Mouse (Mus musculus): ENCODE measurements around the gene Chtf18. TPM values are rescaled to one million over a fixed set of nuclear protein-coding genes. Genes with fewer than 3 reads are reported as not detected.
A peak's percentile ranks its signal among the peaks of the same experiment; 100 is the strongest.

Chtf18 gene
- polyA plus RNA-seq (2015; fragmentation: Nextera tagmentation; extraction: Ambion mirVana), result 36.7 and 42.0 TPM in 2 replicates

DNA sequence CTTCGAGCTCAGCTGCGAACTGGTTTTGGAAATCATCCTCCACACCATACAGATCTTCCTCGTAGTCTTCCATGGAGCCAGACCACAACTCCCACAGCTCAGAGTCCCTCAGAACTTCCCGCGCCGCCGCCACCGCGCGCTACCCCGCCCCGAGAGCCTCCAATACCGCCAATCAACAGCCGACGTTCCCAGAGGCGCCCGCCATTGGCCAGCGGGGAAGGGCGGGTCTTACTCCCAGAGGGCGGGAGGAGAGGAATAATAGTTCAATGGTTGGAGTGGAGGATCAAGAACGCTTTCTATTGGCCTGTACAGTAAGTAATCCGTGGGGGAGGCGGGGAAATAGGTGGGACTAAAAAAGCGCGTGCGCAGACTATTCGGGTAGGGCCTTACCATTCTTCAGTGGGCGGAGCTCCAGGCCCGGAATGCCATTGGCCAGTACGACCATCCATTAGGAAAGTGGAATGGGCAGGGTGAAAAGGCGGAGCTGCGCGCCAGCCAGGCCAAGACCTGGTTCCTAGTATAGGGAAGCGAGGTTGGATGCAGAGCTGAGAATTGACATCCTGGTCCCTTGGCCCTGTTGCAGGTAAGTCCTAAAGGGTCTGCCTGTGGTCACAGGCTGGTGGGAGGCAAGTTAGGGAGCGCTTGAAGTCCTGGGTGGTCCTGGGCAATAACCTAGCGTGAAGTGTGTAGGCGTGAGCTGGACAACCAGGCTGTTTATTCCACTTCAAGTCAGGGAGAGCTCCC lies at the start of gene Chtf18, which contains the start of gene Rpusd1:
Gene Chtf18, minus strand, starts transcription at position 155 of the 744 bp plus-strand sequence.
Gene Rpusd1, plus strand, starts transcription at position 406 of the 744 bp plus-strand sequence.
- WGBS, result under 1% methylated on average over 37 of the region's 37 CpGs
- Histone ChIP-seq H3K36me3 (peaks cover 23% of the 10 kb centered on the region), H3K4me2 (peak within 1 kb of the TSS; percentile 94), H3K9me3 (no peaks in the 10 kb centered on the region), H3K9ac (peak within 1 kb of the TSS; percentile 85), H3K27ac (peak within 1 kb of the TSS; percentile 4; the same call in 1 of the 2 replicates), H3K27me3 (no peaks in the 10 kb centered on the region), H3K4me1 (peaks cover 22% of the 10 kb centered on the region), H3K4me3 (peak within 1 kb of the TSS; percentile 59)
- peak; percentile 98 for ATAC-seq (ENCODE audit: borderline replicate concordance, extremely low read depth, low FRiP score, low TSS enrichment)

- peaks cover 8% of the 10 kb centered on the region for H3K4me1 ChIP-seq
- no peaks in the 10 kb centered on the region for H3K9me3 ChIP-seq
- no peak overlapping the region for H3K9ac ChIP-seq
- 72% methylated on average over 10 of the region's 10 CpGs for WGBS
- H3K36me3 ChIP-seq, result peaks cover 11% of the 10 kb centered on the region; the same call in 1 of the 2 replicates
- no peaks in the 10 kb centered on the region for H3K27me3 ChIP-seq
- no peak overlapping the region for H3K4me2 ChIP-seq
- no peak overlapping the region for H3K27ac ChIP-seq
- no peak overlapping the region for H3K4me3 ChIP-seq
- ATAC-seq (ENCODE audit: borderline replicate concordance, extremely low read depth, low FRiP score, low TSS enrichment), result no peak
Observed at GRCm38 (mm10) chr17:25775318-25776062, 48.3 kb upstream of the Chtf18 start.

- Histone ChIP-seq H3K27ac (0 out of 2 replicates have a peak within 1 kb of the TSS, but pooled peaks have one; percentile 6), H3K9me3 (no peaks in the 10 kb centered on the region), H3K27me3 (no peaks in the 10 kb centered on the region), H3K4me2 (peak within 1 kb of the TSS; percentile 75), H3K4me1 (peaks cover 8% of the 10 kb centered on the region), H3K9ac (peak within 1 kb of the TSS; percentile 86), H3K36me3 (peaks cover under 1% of the 10 kb centered on the region; the same call in 1 of the 2 replicates), H3K4me3 (peak within 1 kb of the TSS; percentile 69)
- ATAC-seq (ENCODE audit: borderline replicate concordance, extremely low read depth, low FRiP score, low TSS enrichment), result peak; percentile 85
- WGBS, result under 1% methylated on average over 37 of the region's 37 CpGs
Observed at GRCm38 (mm10) chr17:25773549-25774120, 46.4 kb upstream of the Chtf18 start, which contains the start of gene Narfl. Gene Narfl, plus strand, starts transcription at chr17:25773776.

DNA sequence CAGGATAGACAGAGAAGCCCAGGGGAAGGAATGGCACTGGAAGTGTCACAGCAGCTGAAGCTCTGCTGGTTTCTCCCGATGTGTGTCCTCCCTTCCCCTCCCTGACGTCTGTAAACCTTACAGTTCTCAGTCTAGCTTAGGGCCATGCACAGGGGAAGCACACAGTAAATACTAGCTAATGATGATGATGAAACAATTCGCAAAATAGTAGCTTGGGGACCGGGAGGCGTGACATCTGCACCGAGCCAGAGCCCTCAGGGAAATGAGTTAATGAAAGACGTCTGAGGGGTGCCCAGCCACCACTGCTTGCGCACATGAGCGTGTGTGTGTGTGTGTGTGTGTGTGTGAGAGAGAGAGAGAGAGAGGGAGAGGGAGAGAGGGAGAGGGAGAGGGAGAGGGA lies 42.1 kb upstream of the Chtf18 start:
- Histone ChIP-seq H3K36me3 (no peaks in the 10 kb centered on the region), H3K27me3 (no peaks in the 10 kb centered on the region), H3K9ac (no peak overlapping the region), H3K9me3 (no peaks in the 10 kb centered on the region), H3K4me2 (no peak overlapping the region), H3K27ac (no peak overlapping the region), H3K4me3 (no peak overlapping the region), H3K4me1 (peaks cover 5% of the 10 kb centered on the region)
- WGBS, result 55% methylated on average over 9 of the region's 9 CpGs
- no peak for ATAC-seq (ENCODE audit: borderline replicate concordance, extremely low read depth, low FRiP score, low TSS enrichment)

GRCm38 (mm10) chr17:25765886-25766285 lies 38.7 kb upstream of the Chtf18 start:
- no peak overlapping the region for H3K4me2 ChIP-seq
- H3K36me3 ChIP-seq, result no peaks in the 10 kb centered on the region
- no peak overlapping the region for H3K27ac ChIP-seq
- ATAC-seq (ENCODE audit: borderline replicate concordance, extremely low read depth, low FRiP score, low TSS enrichment), result no peak
- no peak overlapping the region for H3K4me3 ChIP-seq
- 56% methylated on average over 5 of the region's 5 CpGs for WGBS
- H3K27me3 ChIP-seq, result no peaks in the 10 kb centered on the region
- H3K4me1 ChIP-seq, result no peaks in the 10 kb centered on the region
- H3K9me3 ChIP-seq, result no peaks in the 10 kb centered on the region
- H3K9ac ChIP-seq, result no peak overlapping the region

- Histone ChIP-seq H3K9me3 (no peaks in the 10 kb centered on the region), H3K4me1 (no peaks in the 10 kb centered on the region), H3K36me3 (no peaks in the 10 kb centered on the region), H3K9ac (no peak overlapping the region), H3K4me2 (no peak overlapping the region), H3K27ac (no peak overlapping the region), H3K4me3 (no peak overlapping the region), H3K27me3 (no peaks in the 10 kb centered on the region)
- no peak for ATAC-seq (ENCODE audit: borderline replicate concordance, extremely low read depth, low FRiP score, low TSS enrichment)
- 33% methylated on average over 3 of the region's 3 CpGs for WGBS
Observed at GRCm38 (mm10) chr17:25762591-25762990, 35.4 kb upstream of the Chtf18 start.

DNA sequence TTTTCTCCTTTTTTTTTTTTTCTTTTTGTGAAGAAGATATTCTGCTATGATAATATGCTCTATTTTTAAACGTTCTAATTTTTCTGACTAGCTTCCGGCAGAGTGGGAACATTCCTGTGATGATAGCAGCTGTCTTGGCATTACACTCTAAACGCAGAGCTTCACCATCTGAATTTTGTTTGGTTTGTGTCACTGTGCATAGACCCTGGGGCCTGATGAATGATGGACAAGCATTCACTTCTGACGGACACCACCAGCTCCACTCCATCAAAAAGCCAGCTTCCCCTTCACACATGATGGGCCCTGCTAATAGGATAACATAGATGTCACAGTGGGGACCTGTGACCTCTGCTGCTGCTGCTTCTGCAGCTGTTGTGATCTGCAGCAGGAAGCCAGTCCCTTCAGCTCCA lies 34.3 kb upstream of the Chtf18 start:
- Histone ChIP-seq H3K4me2 (no peak overlapping the region), H3K9ac (no peak overlapping the region), H3K9me3 (no peaks in the 10 kb centered on the region), H3K36me3 (no peaks in the 10 kb centered on the region), H3K4me1 (0 out of 2 replicates have a peak, but pooled peaks cover 2% of the 10 kb centered on the region), H3K27me3 (no peaks in the 10 kb centered on the region), H3K4me3 (no peak overlapping the region), H3K27ac (no peak overlapping the region)
- ATAC-seq (ENCODE audit: borderline replicate concordance, extremely low read depth, low FRiP score, low TSS enrichment), result no peak
- 23% methylated on average over 4 of the region's 4 CpGs for WGBS

DNA sequence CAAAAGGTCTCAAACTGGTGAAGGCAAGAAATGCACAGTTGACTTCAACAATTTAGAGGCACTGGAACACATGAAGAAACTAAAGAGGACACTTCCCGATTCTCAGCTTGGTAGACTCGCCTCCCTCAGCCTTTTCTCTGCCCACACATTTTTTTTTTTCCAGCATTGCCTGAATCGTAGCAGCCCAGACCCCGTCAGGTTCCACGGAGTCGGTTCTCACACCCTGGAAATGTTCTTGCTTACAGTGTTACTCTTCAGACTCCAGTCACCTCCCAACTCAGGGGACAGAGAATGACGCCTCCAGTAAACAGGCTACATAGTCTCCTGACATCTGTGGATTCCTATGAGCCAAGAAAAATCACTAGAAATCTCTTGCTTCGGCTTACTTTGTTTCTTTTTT lies 32.9 kb upstream of the Chtf18 start:
- whole genome bisulfite sequencing, result 59% methylated on average over 8 of the region's 8 CpGs
- no peak for ATAC-seq (ENCODE audit: borderline replicate concordance, extremely low read depth, low FRiP score, low TSS enrichment)
- Histone ChIP-seq H3K4me2 (no peak overlapping the region), H3K9ac (no peak overlapping the region), H3K4me3 (no peak overlapping the region), H3K4me1 (peaks cover 16% of the 10 kb centered on the region; the same call in 1 of the 2 replicates), H3K9me3 (no peaks in the 10 kb centered on the region), H3K36me3 (no peaks in the 10 kb centered on the region), H3K27ac (no peak overlapping the region), H3K27me3 (no peaks in the 10 kb centered on the region)

- H3K27ac ChIP-seq, result 0 out of 2 replicates have a peak overlapping the region, but pooled peaks have one; percentile 56
- peaks cover 19% of the 10 kb centered on the region; the same call in 1 of the 2 replicates for H3K4me1 ChIP-seq
- no peaks in the 10 kb centered on the region for H3K9me3 ChIP-seq
- H3K27me3 ChIP-seq, result no peaks in the 10 kb centered on the region
- H3K4me3 ChIP-seq, result no peak overlapping the region
- no peaks in the 10 kb centered on the region for H3K36me3 ChIP-seq
- H3K4me2 ChIP-seq, result no peak overlapping the region
- 37% methylated on average over 3 of the region's 3 CpGs for WGBS
- no peak overlapping the region for H3K9ac ChIP-seq
- no peak for ATAC-seq (ENCODE audit: borderline replicate concordance, extremely low read depth, low FRiP score, low TSS enrichment)
Observed at GRCm38 (mm10) chr17:25757691-25758090, 30.5 kb upstream of the Chtf18 start.

DNA sequence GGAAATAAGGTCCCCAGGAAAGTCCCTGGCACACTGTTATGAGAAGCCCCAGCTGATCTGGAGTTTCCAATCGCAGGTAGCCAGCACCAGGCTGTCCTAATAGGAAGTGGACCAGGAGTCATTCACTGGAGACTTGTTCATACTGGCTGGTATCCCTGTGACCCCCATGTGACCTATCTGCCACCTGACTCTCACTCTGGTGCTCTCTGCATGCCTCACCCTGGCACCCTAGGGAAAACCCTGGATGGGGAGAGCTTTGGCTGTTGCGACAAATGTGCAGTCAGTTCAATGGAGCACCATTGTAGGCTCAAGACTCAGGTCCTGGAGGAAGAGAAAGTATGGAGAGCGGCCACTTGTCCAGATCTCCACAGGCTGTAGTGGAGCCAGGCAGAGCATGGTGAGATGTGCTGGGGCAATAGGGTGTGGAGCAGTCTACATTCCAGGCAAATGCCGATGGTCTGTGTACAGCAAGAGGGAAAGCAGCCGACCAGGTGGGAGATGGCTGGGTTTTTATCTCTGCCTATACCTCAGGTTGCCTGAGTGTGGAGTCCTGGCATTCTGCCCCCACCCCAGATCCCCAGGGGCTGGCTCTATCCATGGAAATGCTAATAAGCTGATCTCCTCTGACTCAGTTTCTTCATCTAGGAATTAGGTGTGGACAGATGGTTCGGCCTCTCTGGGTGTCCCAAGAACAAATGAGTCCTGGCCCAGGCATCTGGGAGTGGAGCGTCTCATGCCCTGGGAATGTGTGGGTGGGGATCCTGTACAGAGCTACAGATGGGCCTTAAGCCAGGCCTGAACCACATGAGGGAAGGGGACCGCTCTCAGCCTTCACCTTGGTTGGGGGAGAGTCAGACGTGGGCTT lies 29.4 kb upstream of the Chtf18 start:
- WGBS, result 62% methylated on average over 9 of the region's 9 CpGs
- no peak overlapping the region for H3K4me2 ChIP-seq
- no peak overlapping the region for H3K9ac ChIP-seq
- no peak overlapping the region for H3K4me3 ChIP-seq
- no peaks in the 10 kb centered on the region for H3K9me3 ChIP-seq
- H3K36me3 ChIP-seq, result no peaks in the 10 kb centered on the region
- peak overlapping the region; percentile 56 for H3K27ac ChIP-seq
- H3K27me3 ChIP-seq, result no peaks in the 10 kb centered on the region
- peaks cover 21% of the 10 kb centered on the region for H3K4me1 ChIP-seq
- peak; percentile 43; the same call in 1 of the 2 replicates for ATAC-seq (ENCODE audit: borderline replicate concordance, extremely low read depth, low FRiP score, low TSS enrichment)

Measured in lung, embryonic 15.5 days (tissue).